Mouse (Mus musculus) c-Kit-positive CD71-negative TER-119-negative erythroid progenitor cells, embryonic 14.5 days (primary cell): Measurements from ENCODE around the gene Casz1.

Experiments
- DNase-seq: peaks from one replicate; pipeline ENCODE4 v3.0.0-alpha.2; 2013; ENCODE audit warnings: low read depth

Gene Casz1

GRCm38 (mm10) chr4:148878984-148879610 is 74.9 kb downstream of the Casz1 start:
- no peak for DNase-seq

- no peak for DNase-seq
Observed at GRCm38 (mm10) chr4:148879631-148880030, 75.4 kb downstream of the Casz1 start.

- no peak for DNase-seq
Observed at GRCm38 (mm10) chr4:148881001-148881669, 76.9 kb downstream of the Casz1 start.

- no peak for DNase-seq
Observed at GRCm38 (mm10) chr4:148881838-148882237, 77.6 kb downstream of the Casz1 start.

GRCm38 (mm10) chr4:148882360-148882929 is 78.2 kb downstream of the Casz1 start:
- no peak for DNase-seq

GRCm38 (mm10) chr4:148884596-148884995 is 80.4 kb downstream of the Casz1 start:
- no peak for DNase-seq

- no peak for DNase-seq
Observed at GRCm38 (mm10) chr4:148885401-148885800, 81.2 kb downstream of the Casz1 start.

GRCm38 (mm10) chr4:148885921-148886540 is 81.8 kb downstream of the Casz1 start:
- DNase-seq: no peak

GRCm38 (mm10) chr4:148888229-148888628 is 84.0 kb downstream of the Casz1 start:
- no peak for DNase-seq

GRCm38 (mm10) chr4:148889011-148889410 is 84.8 kb downstream of the Casz1 start:
- no peak for DNase-seq

GRCm38 (mm10) chr4:148890442-148890841 is 86.2 kb downstream of the Casz1 start:
- DNase-seq: no peak

- no peak for DNase-seq
Observed at GRCm38 (mm10) chr4:148890892-148891838, 86.9 kb downstream of the Casz1 start.

GRCm38 (mm10) chr4:148896125-148896524 is 91.9 kb downstream of the Casz1 start:
- no peak for DNase-seq

- DNase-seq: no peak
Observed at GRCm38 (mm10) chr4:148899927-148900294, 95.7 kb downstream of the Casz1 start.

GRCm38 (mm10) chr4:148900295-148901211 is 96.3 kb downstream of the Casz1 start:
- peak; percentile 40 for DNase-seq

GRCm38 (mm10) chr4:148901275-148902052 is 97.2 kb downstream of the Casz1 start:
- DNase-seq: no peak

GRCm38 (mm10) chr4:148902919-148903727 is 98.9 kb downstream of the Casz1 start:
- DNase-seq: peak; percentile 51

- no peak for DNase-seq
Observed at GRCm38 (mm10) chr4:148905295-148905694, 101.1 kb downstream of the Casz1 start.

GRCm38 (mm10) chr4:148906806-148907205 is 102.6 kb downstream of the Casz1 start:
- DNase-seq: no peak
